In the genomic region with DNA sequence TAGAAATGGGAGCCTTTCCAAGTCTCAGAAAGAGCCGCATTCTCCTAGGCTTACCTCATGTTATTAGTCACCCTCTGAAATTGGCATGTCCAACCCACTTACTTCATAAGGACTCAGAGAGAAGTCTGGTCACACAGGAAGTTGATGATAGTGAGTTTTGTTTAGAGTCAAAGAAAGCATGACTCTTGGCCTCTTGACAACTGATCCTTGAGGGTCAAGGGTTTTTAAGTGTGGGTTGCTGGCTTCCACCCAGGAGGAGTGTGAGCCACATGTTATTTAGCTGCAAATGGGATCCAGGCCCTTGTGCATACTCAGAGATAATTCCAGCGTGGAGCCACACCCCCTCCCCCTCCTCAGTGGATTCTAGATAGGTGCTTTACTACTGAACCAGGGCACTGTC, we compare ENCODE assay signal across 32 mouse cellular contexts. TPM values are rescaled to one million over a fixed set of nuclear protein-coding genes. Genes with fewer than 3 reads are reported as not detected.
DNase-seq lines count a peak whose midpoint lies in the region; ATAC-seq and TF ChIP-seq lines count a peak whose summit lies in the region.
"Had no signal": no experiment of that assay in that cellular context is flagged by ENCODE, and none has a peak within 500 bp of the region (broad histone marks: within the 10 kb centered on the region; RNA-seq: fewer than 3 reads in every experiment).

No protein-coding gene starts in this region.

- H3K27ac ChIP-seq in heart, embryonic 16.5 days (ENCODE audit: low read length), result no peak overlapping the region
- H3K27ac ChIP-seq in cerebellum, adult 2 months (ENCODE audit: insufficient read depth, low read length), result no peak overlapping the region
- H3K27ac ChIP-seq: embryonic facial prominence, embryonic 10.5 days; forebrain, embryonic 10.5 days; heart, embryonic 10.5 days; hindbrain, postnatal 0 days; layer of hippocampus, adult 2 months; limb, embryonic 12.5 days; liver, embryonic 13.5 days; macrophage; midbrain, embryonic 15.5 days; neural tube, embryonic 12.5 days had no signal

- no peak for TF ChIP-seq CTCF in cerebellum, adult 2 months (IDR thresholded peaks at IDR 0.05; ENCODE audit: borderline replicate concordance, insufficient read depth, low read depth, low read length)

- no peak for DNase-seq in heart, postnatal 14 days
- peak; percentile 52 for DNase-seq in 416B (ENCODE audit: low read depth)
- DNase-seq in adipocyte (ENCODE audit: low spot score), result peak; percentile 70
- DNase-seq in lung, postnatal 10 days, result peak; percentile 83
- DNase-seq in cerebellum, adult 2 months, result no peak
- no peak for DNase-seq in embryo, embryonic 11 days
- DNase-seq: adrenal gland, postnatal 25 days; B cell, adult 2 months; cerebellum, adult 9-10 months; gastrocnemius, postnatal 36 days; kidney, postnatal 25 days; layer of hippocampus, postnatal 36 days; liver, embryonic 13.5 days; retina, postnatal 1 day; right cerebral cortex, postnatal 25 days; spleen, adult 18-20 months; thymus, postnatal 4 days had no signal

- H3K4me2 ChIP-seq in heart, embryonic 16.5 days (ENCODE audit: low read depth, low read length), result no peak overlapping the region
- H3K4me2 ChIP-seq: limb, embryonic 12.5 days; liver, embryonic 13.5 days; midbrain, embryonic 15.5 days; neural tube, embryonic 12.5 days had no signal

- H3K9me3 ChIP-seq in heart, embryonic 16.5 days (replicated peaks; ENCODE audit: control insufficient read depth, low read length), result no peaks in the 10 kb centered on the region
- H3K9me3 ChIP-seq: embryonic facial prominence, embryonic 10.5 days; forebrain, embryonic 10.5 days; heart, embryonic 10.5 days; limb, embryonic 12.5 days; liver, embryonic 13.5 days; midbrain, embryonic 15.5 days; neural tube, embryonic 12.5 days had no signal

- no peak overlapping the region for H3K9ac ChIP-seq in heart, embryonic 16.5 days (ENCODE audit: low read length)
- H3K9ac ChIP-seq: limb, embryonic 12.5 days; liver, embryonic 13.5 days; midbrain, embryonic 15.5 days; neural tube, embryonic 12.5 days had no signal

- H3K4me3 ChIP-seq in heart, embryonic 16.5 days (ENCODE audit: low read length), result no peak overlapping the region
- no peak overlapping the region for H3K4me3 ChIP-seq in cerebellum, adult 2 months (replicated peaks; ENCODE audit: insufficient read depth, low read depth, low read length)
- H3K4me3 ChIP-seq: embryonic facial prominence, embryonic 10.5 days; forebrain, embryonic 10.5 days; heart, embryonic 10.5 days; layer of hippocampus, adult 2 months; limb, embryonic 12.5 days; liver, embryonic 13.5 days; midbrain, embryonic 15.5 days; neural tube, embryonic 12.5 days had no signal

- intact Hi-C loops in heart, postnatal 14 days (cut with DNase I), result no loop called here

- TF ChIP-seq POLR2A in cerebellum, adult 2 months (IDR thresholded peaks at IDR 0.05; ENCODE audit: borderline replicate concordance, insufficient read depth, low read length), result no peak

- H3K27me3 ChIP-seq in heart, embryonic 16.5 days (ENCODE audit: control insufficient read depth, insufficient read depth, low read length), result peaks cover 45% of the 10 kb centered on the region
- H3K27me3 ChIP-seq in cerebellum, adult 2 months (ENCODE audit: control insufficient read depth, insufficient read depth, low read length), result no peaks in the 10 kb centered on the region
- H3K27me3 ChIP-seq: midbrain, embryonic 15.5 days had no signal

- 18% methylated on average over 2 of the region's 2 CpGs for WGBS in heart, embryonic 16.5 days
- WGBS in cerebellum, adult 2 months, result 74% methylated on average over 2 of the region's 2 CpGs

- H3K4me1 ChIP-seq in heart, embryonic 16.5 days (ENCODE audit: control insufficient read depth, insufficient read depth, low read length), result no peaks in the 10 kb centered on the region
- 0 out of 2 replicates have a peak, but pooled peaks cover 4% of the 10 kb centered on the region for H3K4me1 ChIP-seq in cerebellum, adult 2 months (ENCODE audit: control insufficient read depth, insufficient read depth, low read length)
- H3K4me1 ChIP-seq: heart, embryonic 10.5 days; limb, embryonic 12.5 days; midbrain, embryonic 15.5 days; neural tube, embryonic 12.5 days had no signal

- peak; percentile 78 for ATAC-seq in heart, embryonic 16.5 days (replicated peaks; ENCODE audit: extremely low read depth, insufficient read depth, low FRiP score)
- no peak for ATAC-seq in erythroblast, adult 5-6 weeks (replicated peaks; ENCODE audit: low FRiP score, poor library complexity, severe bottlenecking)
- ATAC-seq: forebrain, embryonic 16.5 days; hindbrain, postnatal 0 days; intestine, embryonic 16.5 days; midbrain, embryonic 15.5 days had no signal

- H3K36me3 ChIP-seq in heart, embryonic 16.5 days (ENCODE audit: control insufficient read depth, insufficient read depth), result no peaks in the 10 kb centered on the region
- H3K36me3 ChIP-seq: heart, embryonic 10.5 days; limb, embryonic 12.5 days; liver, embryonic 13.5 days had no signal

RNA-seq across cellular contexts. Expression of a gene that starts 13.2 kb away (rescaled TPM):
- polyA plus RNA-seq in heart, embryonic 16.5 days (2015; fragmentation: Nextera tagmentation; extraction: Ambion mirVana), result 5.2 and 6.3 TPM in 2 replicates
- 1 to 10 TPM; 5.9 to 7.3 TPM for total RNA-seq in heart, postnatal 14 days (2021)
- total RNA-seq in erythroblast, adult 5-6 weeks (2015; ENCODE audit: low replicate concordance), result 31.9 and 44.9 TPM in 2 replicates
- 85.2 and 99.8 TPM in 2 replicates for total RNA-seq in erythroblast, adult 5-6 weeks (2017; ENCODE audit: low replicate concordance)
- polyA plus RNA-seq in cerebellum, adult 2 months (2012; rRNA removed), result 9.1 and 10.5 TPM in 2 replicates

RNA-seq across cellular contexts. Expression of a gene that starts 15.6 kb away (rescaled TPM):
- 0.09 and 0.14 TPM in 2 replicates for polyA plus RNA-seq in heart, embryonic 16.5 days (2015; fragmentation: Nextera tagmentation; extraction: Ambion mirVana)
- total RNA-seq in heart, postnatal 14 days (2021), result not detected
- not detected in 2 replicates for total RNA-seq in erythroblast, adult 5-6 weeks (2015; ENCODE audit: low replicate concordance)
- 0.28 TPM in 1 of 2 replicates, not detected in the other for total RNA-seq in erythroblast, adult 5-6 weeks (2017; ENCODE audit: low replicate concordance)
- 115 and 129 TPM in 2 replicates for polyA plus RNA-seq in cerebellum, adult 2 months (2012; rRNA removed)
- total RNA-seq: gastrocnemius, postnatal 36 days had no signal

RNA-seq across cellular contexts. Expression of a gene that starts 19.9 kb away (rescaled TPM):
- 1.3 and 1.4 TPM in 2 replicates for polyA plus RNA-seq in heart, embryonic 16.5 days (2015; fragmentation: Nextera tagmentation; extraction: Ambion mirVana)
- total RNA-seq in heart, postnatal 14 days (2021), result not detected
- 58.9 and 59.8 TPM in 2 replicates for total RNA-seq in erythroblast, adult 5-6 weeks (2015; ENCODE audit: low replicate concordance)
- 85.0 and 116 TPM in 2 replicates for total RNA-seq in erythroblast, adult 5-6 weeks (2017; ENCODE audit: low replicate concordance)
- polyA plus RNA-seq in cerebellum, adult 2 months (2012; rRNA removed), result 0.31 and 0.41 TPM in 2 replicates
- total RNA-seq: gastrocnemius, postnatal 36 days; layer of hippocampus, adult 2 months; left cerebral cortex, postnatal 10 days had no signal

RNA-seq across cellular contexts. Expression of a gene that starts 25.2 kb away (rescaled TPM):
- polyA plus RNA-seq in heart, embryonic 16.5 days (2015; fragmentation: Nextera tagmentation; extraction: Ambion mirVana), result 0.24 and 0.38 TPM in 2 replicates
- not detected for total RNA-seq in heart, postnatal 14 days (2021)
- not detected in 2 replicates for total RNA-seq in erythroblast, adult 5-6 weeks (2015; ENCODE audit: low replicate concordance)
- total RNA-seq in erythroblast, adult 5-6 weeks (2017; ENCODE audit: low replicate concordance), result not detected in 2 replicates
- polyA plus RNA-seq in cerebellum, adult 2 months (2012; rRNA removed), result 6.8 and 7.9 TPM in 2 replicates
- total RNA-seq: adrenal gland, postnatal 25 days; gastrocnemius, postnatal 36 days had no signal
- polyA plus RNA-seq: kidney, embryonic 14.5 days; macrophage had no signal

RNA-seq across cellular contexts. Expression of a gene that starts 27.9 kb away (rescaled TPM):
- 43.1 and 46.0 TPM in 2 replicates for polyA plus RNA-seq in heart, embryonic 16.5 days (2015; fragmentation: Nextera tagmentation; extraction: Ambion mirVana)
- 10 to 100 TPM; 41.4 to 42.0 TPM for total RNA-seq in heart, postnatal 14 days (2021)
- 7.9 and 14.6 TPM in 2 replicates for total RNA-seq in erythroblast, adult 5-6 weeks (2015; ENCODE audit: low replicate concordance)
- total RNA-seq in erythroblast, adult 5-6 weeks (2017; ENCODE audit: low replicate concordance), result 13.4 and 17.6 TPM in 2 replicates
- 88.2 and 95.2 TPM in 2 replicates for polyA plus RNA-seq in cerebellum, adult 2 months (2012; rRNA removed)

Comparison
In these comparisons a context has a peak if more than half of its experiments do, and no peak if none do; other contexts are left out.
1. DNase-seq: peak in 416B (single experiment), adipocyte (single experiment) and lung, postnatal 10 days (single experiment); none in heart, postnatal 14 days (0 of 2), cerebellum, adult 2 months (0 of 2) and embryo, embryonic 11 days (single experiment).
2. RNA of a gene that starts 19.9 kb away (total RNA-seq): 58.9 to 116 TPM in erythroblast, adult 5-6 weeks; not detected in heart, postnatal 14 days; every median in the first group is over 10 times any median in the second.